Mouse (Mus musculus): ENCODE results near the gene Bcl2l2. TPM values are rescaled to one million over a fixed set of nuclear protein-coding genes. Genes with fewer than 3 reads are reported as not detected.

Bcl2l2 gene
- polyA plus RNA-seq, 1 experiment = 16.5 TPM

DNA sequence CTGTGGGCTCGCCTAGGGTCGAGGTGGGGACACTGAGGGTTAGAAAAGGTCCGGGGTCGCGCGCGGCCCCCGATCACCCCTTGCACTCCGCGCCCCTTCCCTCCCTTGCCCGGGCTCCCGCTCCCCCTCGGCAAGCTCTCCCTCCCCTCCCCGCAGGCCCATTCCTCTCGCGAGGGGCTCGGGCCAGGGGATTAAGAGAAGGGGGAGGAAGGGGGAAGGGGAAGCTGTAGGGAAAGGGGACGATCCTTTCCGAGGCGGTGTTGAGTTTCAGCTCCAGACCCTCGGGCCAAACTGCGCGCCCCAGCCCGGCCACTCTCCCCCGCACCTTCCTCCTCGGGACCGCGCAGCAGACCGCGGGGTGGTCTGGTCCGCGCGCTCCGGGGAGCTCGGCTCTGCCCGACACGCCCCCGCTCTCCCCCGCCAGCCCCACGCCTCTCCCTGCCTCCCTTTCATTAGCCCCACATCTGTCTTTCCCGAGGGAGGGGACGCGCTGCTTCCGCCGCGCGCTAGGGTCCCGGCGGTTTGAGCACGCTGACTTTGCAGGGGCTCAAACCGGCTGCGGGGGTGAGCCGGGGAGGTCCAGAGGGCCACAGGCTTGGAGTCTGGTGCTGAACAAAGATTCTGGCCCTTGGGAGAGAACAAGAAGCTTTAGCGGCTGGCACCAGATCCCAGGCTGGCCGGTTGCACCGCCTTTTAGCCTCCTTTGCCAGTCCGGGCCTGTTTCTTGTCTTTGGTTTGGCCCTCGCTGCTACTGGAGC lies 43.4 kb downstream of the Bcl2l2 start:
- H3K79me2 ChIP-seq (ENCODE audit: control insufficient read depth, insufficient read depth) = no peaks in the 10 kb centered on the region
- no peak overlapping the region for H3ac ChIP-seq (ENCODE audit: control insufficient read depth, insufficient read length, low read depth)
- no peaks in the 10 kb centered on the region for H3K36me3 ChIP-seq (ENCODE audit: control insufficient read depth, insufficient read depth)
- no peak overlapping the region for H3K4me3 ChIP-seq (ENCODE audit: insufficient read depth, poor library complexity, severe bottlenecking)
- TF ChIP-seq MYOD1 (IDR thresholded peaks at IDR 0.05; ENCODE audit: control insufficient read depth, insufficient read length, low read depth) = no peak
- TF ChIP-seq FOSL1 (IDR thresholded peaks at IDR 0.05; ENCODE audit: insufficient read depth, low read length, poor library complexity, severe bottlenecking) = no peak
- TF ChIP-seq USF1 (IDR thresholded peaks at IDR 0.05; ENCODE audit: low read depth) = no peak
- no peak for TF ChIP-seq CEBPB (IDR thresholded peaks at IDR 0.05; ENCODE audit: low read depth)
- no peak for TF ChIP-seq CTCF (IDR thresholded peaks at IDR 0.05; ENCODE audit: control insufficient read depth, insufficient read depth, insufficient read length)
- TF ChIP-seq MYOG (IDR thresholded peaks at IDR 0.05; ENCODE audit: control insufficient read depth, extremely low read depth, insufficient read length) = no peak
- no peak for TF ChIP-seq MAX (IDR thresholded peaks at IDR 0.05)
- no peaks in the 10 kb centered on the region for H3K79me3 ChIP-seq (ENCODE audit: low read depth)
- H3K27me3 ChIP-seq (ENCODE audit: control insufficient read depth, insufficient read depth, insufficient read length) = peaks cover 39% of the 10 kb centered on the region

DNA sequence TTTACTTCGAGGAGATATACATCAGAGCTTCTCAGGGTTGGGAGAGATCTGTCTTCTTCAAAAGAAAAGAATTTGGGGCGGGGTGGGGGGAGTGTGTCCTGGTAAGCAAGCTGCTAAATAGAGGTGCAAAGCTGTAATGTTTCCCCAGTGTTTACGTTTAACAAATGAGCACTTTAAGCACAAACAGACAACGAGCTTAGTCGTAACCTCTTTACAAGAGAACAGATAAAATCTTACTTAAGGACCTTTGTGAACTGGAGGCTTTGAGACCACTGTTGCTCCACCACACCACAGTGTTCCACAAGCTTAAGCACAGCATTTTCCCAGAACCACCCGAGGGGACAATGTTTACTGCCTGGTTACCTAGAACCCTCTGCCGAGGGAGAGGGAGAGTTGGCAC lies 44.1 kb downstream of the Bcl2l2 start:
- Histone ChIP-seq H3ac (ENCODE audit: control insufficient read depth, insufficient read length, low read depth) (no peak overlapping the region), H3K79me3 (ENCODE audit: low read depth) (no peaks in the 10 kb centered on the region), H3K4me3 (ENCODE audit: insufficient read depth, poor library complexity, severe bottlenecking) (no peak overlapping the region), H3K36me3 (ENCODE audit: control insufficient read depth, insufficient read depth) (no peaks in the 10 kb centered on the region), H3K27me3 (ENCODE audit: control insufficient read depth, insufficient read depth, insufficient read length) (peaks cover 39% of the 10 kb centered on the region), H3K79me2 (ENCODE audit: control insufficient read depth, insufficient read depth) (no peaks in the 10 kb centered on the region)
- no peak for TF ChIP-seq USF1 (IDR thresholded peaks at IDR 0.05; ENCODE audit: low read depth)
- TF ChIP-seq FOSL1 (IDR thresholded peaks at IDR 0.05; ENCODE audit: insufficient read depth, low read length, poor library complexity, severe bottlenecking) = no peak
- no peak for TF ChIP-seq MYOD1 (IDR thresholded peaks at IDR 0.05; ENCODE audit: control insufficient read depth, insufficient read length, low read depth)
- TF ChIP-seq MYOG (IDR thresholded peaks at IDR 0.05; ENCODE audit: control insufficient read depth, extremely low read depth, insufficient read length) = no peak
- TF ChIP-seq MAX (IDR thresholded peaks at IDR 0.05) = no peak
- no peak for TF ChIP-seq CTCF (IDR thresholded peaks at IDR 0.05; ENCODE audit: control insufficient read depth, insufficient read depth, insufficient read length)
- no peak for TF ChIP-seq CEBPB (IDR thresholded peaks at IDR 0.05; ENCODE audit: low read depth)

DNA sequence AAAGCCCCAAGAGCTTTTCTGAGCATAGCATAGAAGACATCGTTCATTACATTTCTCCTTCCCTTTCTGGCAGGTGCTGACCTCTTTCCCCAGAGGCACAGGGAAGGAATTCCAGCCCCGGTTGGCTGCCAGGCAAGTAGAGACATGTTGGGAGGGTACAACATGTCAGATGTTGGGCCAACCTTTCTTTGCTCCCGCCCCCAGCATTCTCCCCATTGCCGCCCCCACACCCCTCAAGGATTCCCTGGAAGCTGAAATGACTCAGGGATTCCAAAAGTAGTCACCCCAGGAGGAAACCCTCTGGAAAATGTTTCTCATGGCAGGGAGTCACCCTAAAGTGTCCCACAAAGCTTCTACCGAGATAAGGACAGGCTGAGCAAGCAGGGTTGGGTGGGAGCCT lies 46.6 kb downstream of the Bcl2l2 start:
- H3K79me3 ChIP-seq (ENCODE audit: low read depth) = no peaks in the 10 kb centered on the region
- no peaks in the 10 kb centered on the region for H3K36me3 ChIP-seq (ENCODE audit: control insufficient read depth, insufficient read depth)
- no peak overlapping the region for H3ac ChIP-seq (ENCODE audit: control insufficient read depth, insufficient read length, low read depth)
- H3K4me3 ChIP-seq (ENCODE audit: insufficient read depth, poor library complexity, severe bottlenecking) = no peak overlapping the region
- peaks cover 37% of the 10 kb centered on the region for H3K27me3 ChIP-seq (ENCODE audit: control insufficient read depth, insufficient read depth, insufficient read length)
- H3K79me2 ChIP-seq (ENCODE audit: control insufficient read depth, insufficient read depth) = no peaks in the 10 kb centered on the region
- TF ChIP-seq MYOG (IDR thresholded peaks at IDR 0.05; ENCODE audit: control insufficient read depth, extremely low read depth, insufficient read length) (no peak), CTCF (IDR thresholded peaks at IDR 0.05; ENCODE audit: control insufficient read depth, insufficient read depth, insufficient read length) (no peak), MYOD1 (IDR thresholded peaks at IDR 0.05; ENCODE audit: control insufficient read depth, insufficient read length, low read depth) (no peak)

DNA sequence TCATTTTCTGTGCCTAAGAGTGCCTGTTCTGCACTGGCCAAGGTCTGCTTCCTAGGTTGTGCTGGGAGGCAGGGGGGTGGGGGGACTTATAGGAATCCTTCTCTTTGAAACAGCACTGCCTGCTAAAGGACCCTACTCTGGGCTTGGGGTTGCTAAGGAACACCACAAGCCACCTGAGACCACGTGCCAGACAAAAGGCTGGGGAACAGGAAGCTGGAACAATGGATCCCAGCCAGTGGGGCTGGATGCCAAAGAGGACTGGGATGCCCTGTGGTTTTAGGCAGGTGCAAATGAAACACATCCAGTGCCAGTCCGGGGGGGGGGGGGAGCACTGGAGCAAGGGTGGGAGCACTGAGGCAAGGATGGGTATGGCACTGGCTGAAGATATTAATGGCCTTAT lies 47.3 kb downstream of the Bcl2l2 start:
- no peaks in the 10 kb centered on the region for H3K79me2 ChIP-seq (ENCODE audit: control insufficient read depth, insufficient read depth)
- no peaks in the 10 kb centered on the region for H3K79me3 ChIP-seq (ENCODE audit: low read depth)
- H3K36me3 ChIP-seq (ENCODE audit: control insufficient read depth, insufficient read depth) = no peaks in the 10 kb centered on the region
- H3ac ChIP-seq (ENCODE audit: control insufficient read depth, insufficient read length, low read depth) = no peak overlapping the region
- no peak for TF ChIP-seq USF1 (IDR thresholded peaks at IDR 0.05; ENCODE audit: low read depth)
- TF ChIP-seq CTCF (IDR thresholded peaks at IDR 0.05; ENCODE audit: control insufficient read depth, insufficient read depth, insufficient read length) = no peak
- TF ChIP-seq FOSL1 (IDR thresholded peaks at IDR 0.05; ENCODE audit: insufficient read depth, low read length, poor library complexity, severe bottlenecking) = no peak
- no peak for TF ChIP-seq MYOD1 (IDR thresholded peaks at IDR 0.05; ENCODE audit: control insufficient read depth, insufficient read length, low read depth)
- no peak for TF ChIP-seq MAX (IDR thresholded peaks at IDR 0.05)
- no peak for TF ChIP-seq MYOG (IDR thresholded peaks at IDR 0.05; ENCODE audit: control insufficient read depth, extremely low read depth, insufficient read length)
- TF ChIP-seq CEBPB (IDR thresholded peaks at IDR 0.05; ENCODE audit: low read depth) = no peak
- H3K4me3 ChIP-seq (ENCODE audit: insufficient read depth, poor library complexity, severe bottlenecking) = no peak overlapping the region
- peaks cover 37% of the 10 kb centered on the region for H3K27me3 ChIP-seq (ENCODE audit: control insufficient read depth, insufficient read depth, insufficient read length)

DNA sequence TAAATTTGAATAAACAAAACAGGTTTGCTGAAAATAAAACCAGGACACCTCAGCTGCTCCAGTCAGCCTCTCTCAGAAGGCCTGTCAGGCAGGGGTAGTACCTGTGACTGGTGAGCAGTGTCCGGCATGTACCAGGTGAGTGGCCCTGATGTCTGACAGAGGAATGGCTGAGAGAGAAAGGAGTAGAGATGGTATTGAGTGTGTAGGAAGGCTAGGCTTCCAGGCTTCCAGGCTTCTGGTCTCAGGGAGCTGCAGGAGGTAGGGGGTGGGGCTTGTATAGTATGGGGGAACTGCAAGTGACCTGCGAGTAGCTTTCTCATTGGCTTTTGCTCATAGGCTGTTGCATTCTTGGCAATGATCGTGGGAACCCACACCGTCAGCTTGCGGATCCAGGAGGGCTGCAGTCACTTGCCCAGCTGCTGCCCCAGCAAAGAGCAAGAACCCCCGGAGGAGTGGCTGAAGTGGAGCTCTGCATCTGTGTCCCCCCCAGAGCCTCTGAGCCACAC lies 49.5 kb downstream of the Bcl2l2 start, which contains the start of gene Il25:
Gene Il25 (plus strand): TSS at position 51 of the 506 bp plus-strand sequence.
- H3K27me3 ChIP-seq (ENCODE audit: control insufficient read depth, insufficient read depth, insufficient read length) = peaks cover 19% of the 10 kb centered on the region
- no peaks in the 10 kb centered on the region for H3K36me3 ChIP-seq (ENCODE audit: control insufficient read depth, insufficient read depth)
- no peaks in the 10 kb centered on the region for H3K79me2 ChIP-seq (ENCODE audit: control insufficient read depth, insufficient read depth)
- no peaks in the 10 kb centered on the region for H3K79me3 ChIP-seq (ENCODE audit: low read depth)
- no peak within 1 kb of the TSS for H3K4me3 ChIP-seq (ENCODE audit: insufficient read depth, poor library complexity, severe bottlenecking)
- TF ChIP-seq MYOD1 (IDR thresholded peaks at IDR 0.05; ENCODE audit: control insufficient read depth, insufficient read length, low read depth) (no peak), MYOG (IDR thresholded peaks at IDR 0.05; ENCODE audit: control insufficient read depth, extremely low read depth, insufficient read length) (no peak), USF1 (IDR thresholded peaks at IDR 0.05; ENCODE audit: low read depth) (no peak), CEBPB (IDR thresholded peaks at IDR 0.05; ENCODE audit: low read depth) (no peak), FOSL1 (IDR thresholded peaks at IDR 0.05; ENCODE audit: insufficient read depth, low read length, poor library complexity, severe bottlenecking) (no peak), CTCF (IDR thresholded peaks at IDR 0.05; ENCODE audit: control insufficient read depth, insufficient read depth, insufficient read length) (no peak), MAX (IDR thresholded peaks at IDR 0.05) (no peak)
- H3ac ChIP-seq (ENCODE audit: control insufficient read depth, insufficient read length, low read depth) = no peak within 1 kb of the TSS

All from C2C12 (cell line).